Comparison of ENCODE assay signal across 9 mouse cellular contexts in genomic region chr17:30470790-30471189, GRCm38 (mm10).
DNase-seq lines count a peak whose midpoint lies in the region; ATAC-seq and TF ChIP-seq lines count a peak whose summit lies in the region.
"Had no signal": no experiment of that assay in that cellular context is flagged by ENCODE, and none has a peak within 500 bp of the region (broad histone marks: within the 10 kb centered on the region; RNA-seq: fewer than 3 reads in every experiment).

No protein-coding gene starts in this region.

- TF ChIP-seq CTCF in kidney, adult 2 months (conservative IDR thresholded peaks at IDR 0.05; ENCODE audit: insufficient read depth, insufficient read length, low read depth, low read length), result no peak

- H3K4me1 ChIP-seq in kidney, adult 2 months (ENCODE audit: control insufficient read depth, insufficient read depth, low read length), result no peaks in the 10 kb centered on the region; the same call in 1 of the 2 replicates
- H3K4me1 ChIP-seq in lung, embryonic 15.5 days, result peaks cover 50% of the 10 kb centered on the region

- no peak overlapping the region for H3K4me3 ChIP-seq in kidney, adult 2 months (ENCODE audit: insufficient read depth, low read depth, low read length)
- no peak overlapping the region for H3K4me3 ChIP-seq in lung, embryonic 15.5 days

- H3K4me2 ChIP-seq in lung, embryonic 15.5 days, result no peak overlapping the region

- H3K36me3 ChIP-seq in kidney, adult 2 months (ENCODE audit: control insufficient read depth, insufficient read depth, low read length), result no peaks in the 10 kb centered on the region
- H3K36me3 ChIP-seq in lung, embryonic 15.5 days, result no peaks in the 10 kb centered on the region

- no peaks in the 10 kb centered on the region for H3K9me3 ChIP-seq in lung, embryonic 15.5 days

- DNase-seq in cerebellum, adult 11 months, result peak; percentile 20
- DNase-seq in cerebellum, postnatal 4 days (ENCODE audit: low spot score in 2 of 2), result no peak
- peak; percentile 17 for DNase-seq in kidney, adult 2 months
- DNase-seq in kidney, adult 11 months, result no peak
- DNase-seq in adrenal gland, postnatal 10 days, result peak; percentile 47
- no peak for DNase-seq in thymus, postnatal 4 days
- no peak for DNase-seq in right cerebral cortex, postnatal 14 days
- DNase-seq: liver had no signal

- H3K27ac ChIP-seq in kidney, adult 2 months (ENCODE audit: insufficient read depth, low read depth, low read length), result no peak overlapping the region
- H3K27ac ChIP-seq in lung, embryonic 15.5 days, result peak overlapping the region; percentile 74

- no peak for TF ChIP-seq POLR2A in kidney, adult 2 months (IDR thresholded peaks at IDR 0.05; ENCODE audit: low read depth, low read length)

- 45% methylated on average over 8 of the region's 8 CpGs for WGBS in kidney, adult 2 months
- WGBS in lung, embryonic 15.5 days, result 14% methylated on average over 8 of the region's 8 CpGs

- H3K27me3 ChIP-seq in kidney, adult 2 months (replicated peaks; ENCODE audit: control insufficient read depth, insufficient read depth, low read length), result no peaks in the 10 kb centered on the region
- H3K27me3 ChIP-seq in lung, embryonic 15.5 days, result no peaks in the 10 kb centered on the region

- peak; percentile 56; the same call in 1 of the 2 replicates for ATAC-seq in lung, embryonic 15.5 days (ENCODE audit: borderline replicate concordance, extremely low read depth, low FRiP score, low TSS enrichment)

- H3K9ac ChIP-seq in lung, embryonic 15.5 days, result no peak overlapping the region

Comparison
In these comparisons a context has a peak if more than half of its experiments do, and no peak if none do; other contexts are left out.
1. DNase-seq: peak in cerebellum, adult 11 months (single experiment), kidney, adult 2 months (single experiment) and adrenal gland, postnatal 10 days (single experiment); none in cerebellum, postnatal 4 days (0 of 2), kidney, adult 11 months (single experiment), thymus, postnatal 4 days (single experiment) and right cerebral cortex, postnatal 14 days (single experiment).